Mouse (Mus musculus) stomach, embryonic 14.5 days (tissue): ENCODE measurements around the gene Nfam1. TPM values are rescaled to one million over a fixed set of nuclear protein-coding genes. Genes with fewer than 3 reads are reported as not detected.

ENCODE experiments used
- ATAC-seq: fragments of 200-750 bp; cut with Nextera tagmentation; 2 replicates; pipeline ENCODE4 v1.8.0; 2017; ENCODE audit warnings: low read depth, moderate TSS enrichment; ENCODE audit not compliant: insufficient number of reproducible peaks, insufficient read depth, low FRiP score
- H3K27ac ChIP-seq: fragments of 300-500 bp; sonication (generic); 2 replicates; pipeline ENCODE4 v1.5.1; 2014; ENCODE audit warnings: mild to moderate bottlenecking, low read length, moderate library complexity, mixed read lengths
- H3K27me3 ChIP-seq: fragments of 300-500 bp; sonication (generic); 2 replicates; pipeline ENCODE4 v1.6.1; 2014; ENCODE audit warnings: low read length, control low read depth, mixed read lengths; ENCODE audit not compliant: control insufficient read depth, insufficient read depth
- H3K36me3 ChIP-seq: fragments of 300-500 bp; sonication (generic); 2 replicates; pipeline ENCODE4 v1.6.1; 2014; ENCODE audit warnings: mild to moderate bottlenecking, control low read depth, low read length, moderate library complexity, mixed read lengths; ENCODE audit not compliant: control insufficient read depth, insufficient read depth
- H3K4me1 ChIP-seq: fragments of 300-500 bp; sonication (generic); 2 replicates; pipeline ENCODE4 v1.6.1; 2014; ENCODE audit warnings: low read length, control low read depth, mixed read lengths; ENCODE audit not compliant: control insufficient read depth, insufficient read depth
- H3K4me2 ChIP-seq: fragments of 300-500 bp; sonication (generic); replicated peaks from 2 replicates; pipeline ENCODE4 v1.6.1; 2014; ENCODE audit warnings: low read depth, low read length, control low read depth
- H3K4me3 ChIP-seq: fragments of 300-500 bp; sonication (generic); 2 replicates; pipeline ENCODE4 v1.5.1; 2014; ENCODE audit warnings: low read depth, low read length, control low read depth
- H3K9ac ChIP-seq: fragments of 300-500 bp; sonication (generic); replicated peaks from 2 replicates; pipeline ENCODE4 v1.6.1; 2014; ENCODE audit warnings: low read depth, mild to moderate bottlenecking, control low read depth, low read length, moderate library complexity, mixed read lengths
- H3K9me3 ChIP-seq: fragments of 300-500 bp; sonication (generic); 2 replicates; pipeline ENCODE4 v1.6.1; 2016; ENCODE audit warnings: low read depth, low read length, control low read depth; ENCODE audit not compliant: control insufficient read depth
- WGBS: fragments of 180-500 bp; shearing (Covaris S2); extraction: QIAGEN DNeasy Blood & Tissue Kit; methylation state at CpG from one replicate; pipeline ENCODE4 v1.1.7; 2014; 5-methylcytosine and 5-hydroxymethylcytosine counted together
- polyA plus RNA-seq: library from polyadenylated mRNA; unstranded; fragments of >200 nt; fragmentation: Nextera tagmentation; extraction: Ambion mirVana; gene quantifications from 2 replicates; pipeline ENCODE4 v1.2.1, GENCODE M21; 2014

Nfam1 gene
- polyA plus RNA-seq, 1 experiment from 2014 or later = 2.8 TPM

GRCm38 (mm10) chr15:82995239-82995638 is 37.9 kb downstream of the Nfam1 start:
- no peak overlapping the region for H3K9ac ChIP-seq
- no peak for ATAC-seq
- H3K4me1 ChIP-seq = peaks cover 9% of the 10 kb centered on the region; the same call in 1 of the 2 replicates
- 56% methylated on average over 7 of the region's 7 CpGs for WGBS
- H3K27me3 ChIP-seq = no peaks in the 10 kb centered on the region
- H3K9me3 ChIP-seq = no peaks in the 10 kb centered on the region
- H3K4me2 ChIP-seq = no peak overlapping the region
- no peak overlapping the region for H3K4me3 ChIP-seq
- H3K27ac ChIP-seq = no peak overlapping the region
- H3K36me3 ChIP-seq = no peaks in the 10 kb centered on the region

- no peaks in the 10 kb centered on the region for H3K36me3 ChIP-seq
- H3K9ac ChIP-seq = no peak overlapping the region
- no peak overlapping the region for H3K4me3 ChIP-seq
- peaks cover 19% of the 10 kb centered on the region; the same call in 1 of the 2 replicates for H3K4me1 ChIP-seq
- no peak for ATAC-seq
- no peaks in the 10 kb centered on the region for H3K27me3 ChIP-seq
- no peak overlapping the region for H3K27ac ChIP-seq
- 46% methylated on average over 9 of the region's 9 CpGs for WGBS
- H3K9me3 ChIP-seq = no peaks in the 10 kb centered on the region
- H3K4me2 ChIP-seq = no peak overlapping the region
Measured at GRCm38 (mm10) chr15:82992911-82993310, 40.2 kb downstream of the Nfam1 start.

- H3K4me1 ChIP-seq = peaks cover 18% of the 10 kb centered on the region; the same call in 1 of the 2 replicates
- no peaks in the 10 kb centered on the region for H3K27me3 ChIP-seq
- no peak overlapping the region for H3K4me3 ChIP-seq
Measured at GRCm38 (mm10) chr15:82992079-82992783, 40.9 kb downstream of the Nfam1 start.

DNA sequence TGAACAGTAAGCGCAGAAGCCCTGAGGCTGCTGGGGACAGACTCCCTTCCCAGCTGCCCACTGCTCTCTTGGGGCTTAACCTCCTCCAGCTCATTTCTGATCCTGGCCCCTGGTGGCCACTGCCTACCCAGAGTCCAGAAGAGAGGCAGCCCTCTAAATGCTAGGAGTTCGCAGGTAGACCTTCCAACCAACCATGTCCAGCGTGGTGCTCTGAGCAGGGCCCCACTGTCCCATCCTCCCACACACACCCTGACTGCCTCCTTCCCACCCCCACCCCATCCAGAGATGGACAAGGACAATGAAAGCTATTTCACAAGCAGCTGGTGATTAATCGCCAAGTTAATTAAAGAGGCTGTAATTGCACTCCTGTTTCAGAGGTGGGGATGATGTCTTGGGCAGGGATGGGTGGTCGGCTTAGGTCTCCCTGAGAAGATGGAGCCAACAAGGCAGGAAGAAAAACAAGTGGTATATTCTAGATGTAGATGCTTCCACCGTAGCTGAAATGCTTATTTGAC is 43.9 kb downstream of the Nfam1 start:
- 68% methylated on average over 6 of the region's 6 CpGs for WGBS
- H3K9ac ChIP-seq = no peak overlapping the region
- 0 out of 2 replicates have a peak, but pooled peaks cover 5% of the 10 kb centered on the region for H3K27me3 ChIP-seq
- H3K36me3 ChIP-seq = no peaks in the 10 kb centered on the region
- H3K4me1 ChIP-seq = peaks cover 19% of the 10 kb centered on the region; the same call in 1 of the 2 replicates
- no peak overlapping the region for H3K27ac ChIP-seq
- no peak overlapping the region for H3K4me2 ChIP-seq
- no peak overlapping the region for H3K4me3 ChIP-seq
- no peaks in the 10 kb centered on the region for H3K9me3 ChIP-seq
- no peak for ATAC-seq

More at GRCm38 (mm10) chr15:82992079-82992783, 40.9 kb downstream of the Nfam1 start:
- Histone ChIP-seq H3K36me3 (no peaks in the 10 kb centered on the region), H3K9me3 (no peaks in the 10 kb centered on the region), H3K9ac (no peak overlapping the region), H3K27ac (no peak overlapping the region), H3K4me2 (no peak overlapping the region)
- ATAC-seq = no peak
- 79% methylated on average over 13 of the region's 13 CpGs for WGBS

- peak within 1 kb of the TSS; percentile 22; the same call in 1 of the 2 replicates for H3K9ac ChIP-seq
- no peaks in the 10 kb centered on the region for H3K36me3 ChIP-seq
- peaks cover 33% of the 10 kb centered on the region; the same call in 1 of the 2 replicates for H3K4me1 ChIP-seq
- H3K27me3 ChIP-seq = 0 out of 2 replicates have a peak, but pooled peaks cover 5% of the 10 kb centered on the region
- no peaks in the 10 kb centered on the region for H3K9me3 ChIP-seq
- under 1% methylated on average over 20 of the region's 20 CpGs for WGBS
- H3K27ac ChIP-seq = peak within 1 kb of the TSS; percentile 21; the same call in 1 of the 2 replicates
- peak within 1 kb of the TSS; percentile 39 for H3K4me3 ChIP-seq
- peak; percentile 94 for ATAC-seq
- peak within 1 kb of the TSS; percentile 96 for H3K4me2 ChIP-seq
Measured at GRCm38 (mm10) chr15:82987732-82988112, 45.4 kb downstream of the Nfam1 start, which contains the start of gene Tcf20. Tcf20 (minus strand) TSS chr15:82987872.

GRCm38 (mm10) chr15:82987014-82987731 is 45.9 kb downstream of the Nfam1 start:
- Histone ChIP-seq H3K4me2 (peak overlapping the region; percentile 96), H3K9me3 (no peaks in the 10 kb centered on the region), H3K36me3 (no peaks in the 10 kb centered on the region), H3K27ac (no peak overlapping the region), H3K27me3 (0 out of 2 replicates have a peak, but pooled peaks cover 5% of the 10 kb centered on the region), H3K9ac (peak overlapping the region; percentile 22; the same call in 1 of the 2 replicates), H3K4me3 (peak overlapping the region; percentile 39), H3K4me1 (peaks cover 38% of the 10 kb centered on the region; the same call in 1 of the 2 replicates)
- ATAC-seq = no peak
- WGBS = 2% methylated on average over 38 of the region's 38 CpGs

- H3K4me2 ChIP-seq = no peak overlapping the region
- no peaks in the 10 kb centered on the region for H3K9me3 ChIP-seq
- 62% methylated on average over 7 of the region's 7 CpGs for WGBS
- H3K4me1 ChIP-seq = peaks cover 45% of the 10 kb centered on the region
- H3K27me3 ChIP-seq = 0 out of 2 replicates have a peak, but pooled peaks cover 5% of the 10 kb centered on the region
- ATAC-seq = no peak
- H3K4me3 ChIP-seq = no peak overlapping the region
- no peak overlapping the region; the same call in 1 of the 2 replicates for H3K27ac ChIP-seq
- no peaks in the 10 kb centered on the region for H3K36me3 ChIP-seq
- no peak overlapping the region; the same call in 1 of the 2 replicates for H3K9ac ChIP-seq
Measured at GRCm38 (mm10) chr15:82984574-82984973, 48.5 kb downstream of the Nfam1 start.

- Histone ChIP-seq H3K4me1 (peaks cover 45% of the 10 kb centered on the region), H3K36me3 (no peaks in the 10 kb centered on the region), H3K4me2 (no peak overlapping the region), H3K27me3 (0 out of 2 replicates have a peak, but pooled peaks cover 5% of the 10 kb centered on the region), H3K9ac (no peak overlapping the region; the same call in 1 of the 2 replicates), H3K27ac (peak overlapping the region; percentile 40), H3K9me3 (no peaks in the 10 kb centered on the region), H3K4me3 (no peak overlapping the region)
- 48% methylated on average over 4 of the region's 4 CpGs for WGBS
- ATAC-seq = no peak
Measured at GRCm38 (mm10) chr15:82984097-82984496, 49.0 kb downstream of the Nfam1 start.
